Mouse (Mus musculus) kidney, postnatal 0 days (tissue): ENCODE data around the gene Tmem266. TPM values are rescaled to one million over a fixed set of nuclear protein-coding genes. Genes with fewer than 3 reads are reported as not detected.

Source experiments
- ATAC-seq: fragments of 200-750 bp; cut with Nextera tagmentation; replicated peaks from 2 replicates; pipeline ENCODE4 v1.8.0; 2017; ENCODE audit warnings: low read depth, moderate number of reproducible peaks, moderate TSS enrichment, moderate library complexity; ENCODE audit not compliant: low FRiP score
- DNase-seq: peaks from one replicate; pipeline ENCODE4 v3.0.0-alpha.2; 2016; ENCODE audit warnings: low spot score
- H3K27ac ChIP-seq: fragments of 300-500 bp; sonication (generic); 2 replicates; pipeline ENCODE4 v1.5.1; 2014; ENCODE audit warnings: mild to moderate bottlenecking
- H3K27me3 ChIP-seq: fragments of 300-500 bp; sonication (generic); 2 replicates; pipeline ENCODE4 v1.6.1; 2014; ENCODE audit warnings: low read length, mixed read lengths; ENCODE audit not compliant: insufficient read depth
- H3K36me3 ChIP-seq: fragments of 300-500 bp; sonication (generic); 2 replicates; pipeline ENCODE4 v1.6.1; 2014; ENCODE audit warnings: low read length, mixed read lengths; ENCODE audit not compliant: insufficient read depth
- H3K4me1 ChIP-seq: fragments of 300-500 bp; sonication (generic); replicated peaks from 2 replicates; pipeline ENCODE4 v1.6.1; 2014; ENCODE audit warnings: antibody characterized with exemption, low read length, mixed read lengths; ENCODE audit not compliant: insufficient read depth
- H3K4me2 ChIP-seq: fragments of 300-500 bp; sonication (generic); 2 replicates; pipeline ENCODE4 v1.6.1; 2014; ENCODE audit warnings: mild to moderate bottlenecking, low read length, moderate library complexity, mixed read lengths
- H3K4me3 ChIP-seq: fragments of 300-500 bp; sonication (generic); replicated peaks from 2 replicates; pipeline ENCODE4 v1.5.1; 2014; ENCODE audit warnings: low read depth, low read length
- H3K9ac ChIP-seq: fragments of 300-500 bp; sonication (generic); 2 replicates; pipeline ENCODE4 v1.6.1; 2014; ENCODE audit warnings: low read depth, low read length
- H3K9me3 ChIP-seq: fragments of 300-500 bp; sonication (generic); replicated peaks from 2 replicates; pipeline ENCODE4 v1.6.1; 2016; ENCODE audit warnings: low read length, inconsistent platforms, mixed read lengths
- CTCF ChIP-seq: IDR thresholded peaks from 2 replicates; pipeline ENCODE4 v1.5.1; 2016; ENCODE audit warnings: antibody characterized with exemption, low read depth, mild to moderate bottlenecking, moderate library complexity
- WGBS: fragments of 180-500 bp; shearing (Covaris S2); extraction: QIAGEN DNeasy Blood & Tissue Kit; methylation state at CpG from one replicate; pipeline ENCODE4 v1.1.7; 2014; 5-methylcytosine and 5-hydroxymethylcytosine counted together
- polyA plus RNA-seq: library from polyadenylated mRNA; unstranded; fragments of >200 nt; fragmentation: Nextera tagmentation; extraction: Ambion mirVana; gene quantifications from 2 replicates; pipeline ENCODE4 v1.2.1, GENCODE M21; 2015

Tmem266 gene
- polyA plus RNA-seq, 1 experiment from 2014 or later, result 0.25 TPM

- no peak for DNase-seq
- no peak overlapping the region for H3K4me3 ChIP-seq
- no peaks in the 10 kb centered on the region for H3K36me3 ChIP-seq
- H3K27ac ChIP-seq, result no peak overlapping the region
- H3K4me2 ChIP-seq, result no peak overlapping the region
- no peaks in the 10 kb centered on the region for H3K27me3 ChIP-seq
- H3K9ac ChIP-seq, result no peak overlapping the region
- no peak for TF ChIP-seq CTCF
- 92% methylated on average over 4 of the region's 4 CpGs for WGBS
- no peaks in the 10 kb centered on the region for H3K9me3 ChIP-seq
- no peak for ATAC-seq
- no peaks in the 10 kb centered on the region for H3K4me1 ChIP-seq
Measured at GRCm38 (mm10) chr9:55291966-55292365, 34.7 kb upstream of the Tmem266 start.

DNA sequence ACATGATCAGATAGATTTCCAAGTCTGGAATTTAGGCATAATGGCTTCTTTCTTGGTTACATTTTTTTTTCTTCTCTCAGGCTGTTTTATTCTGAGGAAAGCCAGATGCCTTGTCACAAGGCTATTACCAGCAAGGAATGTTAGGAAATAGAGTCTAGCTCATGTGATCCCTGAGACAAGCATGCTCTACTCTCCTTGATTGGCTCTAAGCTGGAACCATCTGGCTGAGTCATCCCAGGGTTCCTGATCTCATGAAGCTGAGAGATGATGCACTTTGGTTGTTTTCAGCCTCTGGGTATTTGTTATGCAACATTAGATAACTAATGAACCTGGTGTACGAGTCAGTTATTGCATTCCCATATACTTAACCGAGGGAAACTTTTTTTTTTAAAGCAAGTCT lies 30.5 kb upstream of the Tmem266 start:
- Histone ChIP-seq H3K27ac (no peak overlapping the region), H3K4me3 (no peak overlapping the region), H3K27me3 (no peaks in the 10 kb centered on the region), H3K4me1 (no peaks in the 10 kb centered on the region), H3K36me3 (no peaks in the 10 kb centered on the region), H3K9ac (no peak overlapping the region), H3K9me3 (no peaks in the 10 kb centered on the region), H3K4me2 (no peak overlapping the region)
- ATAC-seq, result no peak; the same call in 1 of the 2 replicates
- TF ChIP-seq CTCF, result no peak
- 19% methylated on average over 2 of the region's 2 CpGs for WGBS
- peak; percentile 22 for DNase-seq

DNA sequence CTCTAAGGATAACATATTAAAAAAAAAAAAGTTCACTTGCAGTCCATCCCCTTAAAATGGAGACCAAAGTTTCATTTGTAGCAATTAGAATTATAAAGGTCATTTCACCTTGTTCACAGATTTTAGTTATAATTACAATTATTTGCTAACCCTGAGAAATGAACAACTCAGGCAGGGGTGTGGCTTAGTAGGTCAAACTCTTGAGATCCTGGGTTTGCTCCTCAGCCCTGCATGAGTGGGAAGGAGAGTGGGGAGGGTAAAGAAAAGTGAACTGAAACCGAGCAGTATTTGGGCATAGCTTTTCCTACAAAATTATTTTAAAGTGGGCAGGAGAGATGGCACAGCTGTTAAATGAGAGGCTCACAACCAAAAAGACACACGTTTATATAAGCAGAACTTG lies 19.6 kb upstream of the Tmem266 start:
- no peak overlapping the region for H3K27ac ChIP-seq
- no peak for TF ChIP-seq CTCF
- DNase-seq (no peak), ATAC-seq (no peak)
- H3K4me1 ChIP-seq, result no peaks in the 10 kb centered on the region
- H3K36me3 ChIP-seq, result no peaks in the 10 kb centered on the region
- H3K9me3 ChIP-seq, result no peaks in the 10 kb centered on the region
- no peak overlapping the region for H3K4me3 ChIP-seq
- H3K9ac ChIP-seq, result no peak overlapping the region
- no peaks in the 10 kb centered on the region for H3K27me3 ChIP-seq
- no peak overlapping the region for H3K4me2 ChIP-seq
- WGBS, result 41% methylated on average over 2 of the region's 2 CpGs

DNA sequence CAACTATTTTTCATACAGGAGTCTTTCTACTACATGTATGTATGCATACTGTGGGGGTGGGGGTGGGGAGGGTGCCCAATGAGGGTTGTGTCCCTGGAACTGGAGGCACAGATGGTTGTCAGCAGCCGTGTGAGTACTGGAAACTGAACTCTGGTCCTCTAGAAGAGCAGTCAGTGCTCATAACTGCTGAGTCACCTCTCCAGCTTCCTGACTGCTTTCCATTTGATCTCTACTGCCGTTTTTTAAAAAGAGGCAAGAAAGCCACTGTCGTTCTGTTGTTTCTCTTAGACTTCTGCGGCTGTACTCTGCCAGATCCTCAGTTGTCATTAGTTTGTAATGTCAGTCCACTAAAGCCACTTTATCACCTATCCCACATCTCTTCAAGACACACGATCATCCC lies 19.2 kb upstream of the Tmem266 start:
- ATAC-seq (no peak), DNase-seq (no peak)
- H3K4me2 ChIP-seq, result no peak overlapping the region
- no peak overlapping the region for H3K9ac ChIP-seq
- WGBS, result 42% methylated on average over 5 of the region's 5 CpGs
- H3K27ac ChIP-seq, result no peak overlapping the region
- no peaks in the 10 kb centered on the region for H3K27me3 ChIP-seq
- no peaks in the 10 kb centered on the region for H3K9me3 ChIP-seq
- H3K36me3 ChIP-seq, result no peaks in the 10 kb centered on the region
- no peak overlapping the region for H3K4me3 ChIP-seq
- TF ChIP-seq CTCF, result no peak
- no peaks in the 10 kb centered on the region for H3K4me1 ChIP-seq

GRCm38 (mm10) chr9:55308455-55308854 lies 18.3 kb upstream of the Tmem266 start:
- WGBS, result 72% methylated on average over 5 of the region's 5 CpGs
- Histone ChIP-seq H3K4me1 (no peaks in the 10 kb centered on the region), H3K9ac (no peak overlapping the region), H3K9me3 (no peaks in the 10 kb centered on the region), H3K36me3 (no peaks in the 10 kb centered on the region), H3K27ac (no peak overlapping the region), H3K27me3 (no peaks in the 10 kb centered on the region), H3K4me3 (no peak overlapping the region), H3K4me2 (no peak overlapping the region)
- TF ChIP-seq CTCF, result no peak
- DNase-seq, result no peak
- ATAC-seq, result no peak

DNA sequence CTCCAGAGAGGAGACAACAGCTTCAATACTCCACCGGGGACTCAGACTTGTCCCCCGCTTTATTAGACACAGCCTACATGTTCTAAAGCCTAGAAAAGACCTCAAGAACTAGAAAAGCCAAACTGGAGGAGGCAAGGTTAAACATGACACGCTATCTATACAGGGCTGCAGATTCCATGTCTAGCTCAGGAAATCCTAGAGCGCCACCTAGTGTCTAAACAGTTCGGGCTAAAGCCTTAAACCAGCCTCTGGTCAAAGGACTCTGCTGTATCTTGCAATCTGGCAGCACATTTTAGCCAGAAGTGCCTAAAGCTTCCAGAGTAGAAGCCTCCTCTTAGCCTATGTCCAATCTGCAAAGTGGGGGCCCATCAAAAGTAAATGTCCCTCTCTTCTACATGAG lies 15.2 kb upstream of the Tmem266 start:
- H3K4me2 ChIP-seq, result no peak overlapping the region
- no peak overlapping the region for H3K27ac ChIP-seq
- 11% methylated on average over 5 of the region's 5 CpGs for WGBS
- peak; percentile 93 for TF ChIP-seq CTCF
- H3K27me3 ChIP-seq, result no peaks in the 10 kb centered on the region
- H3K9ac ChIP-seq, result no peak overlapping the region
- ATAC-seq, result 0 out of 2 replicates have a peak, but pooled peaks have one; percentile 57
- no peaks in the 10 kb centered on the region for H3K36me3 ChIP-seq
- no peak overlapping the region for H3K4me3 ChIP-seq
- H3K9me3 ChIP-seq, result no peaks in the 10 kb centered on the region
- DNase-seq, result peak; percentile 93
- H3K4me1 ChIP-seq, result no peaks in the 10 kb centered on the region

GRCm38 (mm10) chr9:55313619-55314261 lies 13.0 kb upstream of the Tmem266 start:
- Histone ChIP-seq H3K4me3 (no peak overlapping the region), H3K4me1 (no peaks in the 10 kb centered on the region), H3K9ac (no peak overlapping the region), H3K36me3 (no peaks in the 10 kb centered on the region), H3K27ac (no peak overlapping the region), H3K9me3 (no peaks in the 10 kb centered on the region), H3K4me2 (no peak overlapping the region), H3K27me3 (no peaks in the 10 kb centered on the region)
- DNase-seq, result no peak
- ATAC-seq, result no peak
- WGBS, result 59% methylated on average over 12 of the region's 12 CpGs
- no peak for TF ChIP-seq CTCF
